Mouse (Mus musculus) gastrocnemius, postnatal 36 days (tissue): Measurements from ENCODE around the gene Scyl1. TPM values are rescaled to one million over a fixed set of nuclear protein-coding genes. Genes with fewer than 3 reads are reported as not detected.

ENCODE experiments used
- DNase-seq, 2 experiments: peaks; one replicate each; pipeline ENCODE4 v3.0.0; 2022
- intact Hi-C: fragments of 180-260 bp; cut with DNase I; formaldehyde crosslinking; loops from one replicate; pipeline ENCODE4 v1.15.1; 2025
- total RNA-seq, 2 experiments: library from RNA; stranded (reverse); gene quantifications; 2 replicates each; pipeline ENCODE4 v1.2.3; 2021

Scyl1 gene
- total RNA-seq, 2 experiments from 2014 or later = 70.8 to 71.1 TPM

DNA sequence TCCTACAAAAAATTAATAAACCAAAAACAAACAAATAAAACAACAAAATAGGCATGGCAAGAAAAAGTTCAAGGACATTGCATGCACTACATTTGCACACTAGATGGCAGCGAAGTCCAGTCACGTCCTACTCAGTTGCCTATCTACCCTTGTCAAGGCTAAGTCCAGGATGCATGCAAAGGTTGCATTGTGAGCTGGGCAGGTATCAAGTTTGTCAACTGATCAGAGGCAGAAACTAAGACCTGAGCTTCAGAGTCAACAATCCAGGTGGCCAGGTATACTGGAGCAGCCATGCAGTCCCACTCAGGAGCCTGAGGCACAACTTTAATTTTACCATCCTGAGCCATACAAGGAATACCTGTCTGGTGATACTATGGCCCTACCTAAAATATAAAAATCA is 21.9 kb upstream of the Scyl1 start:
- intact Hi-C loops = loop anchor here (2.0 kb wide), 1 partner anchor 58 kb away; no protein-coding TSS in a partner anchor
- DNase-seq = no peak

DNA sequence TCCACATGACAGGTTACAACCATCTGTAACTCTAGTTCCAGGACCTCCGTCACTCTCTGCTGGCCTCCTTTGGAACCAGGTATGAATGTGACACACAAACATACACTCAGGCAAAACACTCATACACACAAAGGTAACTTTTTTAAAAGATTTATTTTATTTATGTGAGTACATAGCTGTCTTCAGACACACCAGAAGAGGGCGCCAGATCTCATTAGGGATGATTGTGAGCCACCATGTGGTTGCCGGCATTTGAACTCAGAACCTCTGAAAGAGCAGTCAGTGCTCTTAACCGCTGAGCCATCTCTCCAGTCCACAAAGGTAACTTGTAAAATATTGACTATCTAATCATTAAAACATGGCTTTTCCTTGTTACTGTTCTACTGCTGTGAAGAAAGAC is 20.1 kb upstream of the Scyl1 start:
- DNase-seq = no peak
- intact Hi-C loops = no loop called here

DNA sequence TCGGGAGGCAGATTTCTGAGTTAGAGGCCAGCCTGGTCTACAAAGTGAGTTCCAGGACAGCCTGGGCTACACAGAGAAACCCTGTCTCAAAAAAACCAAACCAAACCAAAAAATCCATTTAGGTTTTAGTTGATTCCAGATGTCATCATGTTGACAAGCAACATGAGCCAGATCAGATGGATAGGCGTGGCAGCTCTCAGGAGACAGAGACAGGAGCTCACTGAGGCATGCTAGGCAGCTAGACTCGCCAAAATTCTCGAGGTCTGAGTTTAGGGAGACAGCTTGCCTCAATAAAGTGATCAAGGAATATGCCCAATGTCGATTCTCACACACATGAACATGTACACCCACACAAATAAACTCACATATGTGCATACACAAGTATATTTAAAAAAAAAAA is 17.8 kb upstream of the Scyl1 start:
- intact Hi-C loops = loop anchor here (2.0 kb wide), 1 partner anchor 90 kb away; no protein-coding TSS in a partner anchor

DNA sequence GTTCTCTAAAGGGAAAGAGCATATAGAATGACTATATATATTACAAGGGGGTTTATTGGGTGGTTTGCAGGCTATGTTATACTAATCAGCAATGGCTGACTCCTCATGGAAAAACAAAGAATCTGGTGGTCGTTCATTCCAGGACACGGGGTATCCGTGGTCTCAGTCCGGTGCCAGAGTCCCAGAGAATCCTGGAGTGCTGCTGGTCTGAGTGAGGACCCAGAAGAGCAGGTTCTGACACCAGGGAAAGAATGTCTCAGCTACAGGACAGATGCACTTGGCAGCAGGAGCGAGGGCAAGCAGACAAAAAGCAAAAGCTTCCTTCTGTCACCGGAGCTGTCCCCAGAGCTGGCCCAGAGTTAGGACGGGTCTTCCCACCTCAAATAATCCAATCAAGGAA is 17.4 kb upstream of the Scyl1 start:
- intact Hi-C loops = loop anchor here (2.0 kb wide), 1 partner anchor 90 kb away; no protein-coding TSS in a partner anchor
- no peak for DNase-seq

More for the DNA sequence above, 17.8 kb upstream of the Scyl1 start:
- no peak for DNase-seq

DNA sequence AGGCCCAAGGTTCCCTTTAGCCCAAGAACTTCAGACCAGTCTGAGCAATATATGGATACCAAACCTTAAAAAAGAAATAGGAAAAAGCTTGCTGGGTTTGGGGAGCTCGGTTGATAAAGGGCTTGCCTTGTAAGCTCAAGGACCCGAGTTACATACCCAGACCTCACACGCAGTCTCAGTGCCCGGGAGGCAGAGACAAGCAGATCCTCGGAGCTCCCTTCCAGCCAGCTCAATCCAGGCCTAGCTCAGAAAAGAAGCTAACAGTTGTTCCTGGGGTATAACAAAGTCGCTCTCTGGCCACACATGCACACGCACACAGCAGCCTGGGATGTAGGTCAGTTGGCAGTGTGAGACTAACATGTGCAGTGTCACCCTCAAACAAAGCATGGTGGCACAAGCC is 16.7 kb upstream of the Scyl1 start:
- DNase-seq = no peak
- intact Hi-C loops = loop anchor here (2.0 kb wide), 1 partner anchor 91 kb away; no protein-coding TSS in a partner anchor

DNA sequence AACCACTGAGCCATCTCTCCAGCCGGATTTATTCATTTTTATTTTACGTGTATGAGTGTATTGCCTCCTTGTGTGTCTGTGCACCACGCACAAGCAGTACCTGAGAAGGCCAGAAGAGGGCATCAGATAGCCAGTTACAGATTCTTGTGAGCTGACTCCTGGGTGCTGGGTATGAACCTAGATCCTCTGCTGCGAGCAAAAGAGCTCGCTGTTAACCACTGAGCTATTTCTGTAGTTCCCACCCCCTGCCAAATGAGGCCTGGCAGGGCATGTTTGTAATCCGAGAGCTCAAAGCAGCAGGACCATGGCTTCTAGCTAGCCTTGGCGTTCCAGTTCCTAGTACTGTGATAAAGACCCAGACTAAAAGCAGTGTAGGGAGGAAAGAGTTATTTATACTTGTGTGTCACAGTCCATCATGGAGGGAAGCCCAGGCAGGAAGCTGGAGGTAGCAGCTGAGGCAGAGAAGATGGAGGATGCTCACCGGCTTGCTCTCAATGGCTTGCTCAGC is 16.0 kb upstream of the Scyl1 start:
- intact Hi-C loops = no loop called here
- DNase-seq = peak; percentile 83 to 84

DNA sequence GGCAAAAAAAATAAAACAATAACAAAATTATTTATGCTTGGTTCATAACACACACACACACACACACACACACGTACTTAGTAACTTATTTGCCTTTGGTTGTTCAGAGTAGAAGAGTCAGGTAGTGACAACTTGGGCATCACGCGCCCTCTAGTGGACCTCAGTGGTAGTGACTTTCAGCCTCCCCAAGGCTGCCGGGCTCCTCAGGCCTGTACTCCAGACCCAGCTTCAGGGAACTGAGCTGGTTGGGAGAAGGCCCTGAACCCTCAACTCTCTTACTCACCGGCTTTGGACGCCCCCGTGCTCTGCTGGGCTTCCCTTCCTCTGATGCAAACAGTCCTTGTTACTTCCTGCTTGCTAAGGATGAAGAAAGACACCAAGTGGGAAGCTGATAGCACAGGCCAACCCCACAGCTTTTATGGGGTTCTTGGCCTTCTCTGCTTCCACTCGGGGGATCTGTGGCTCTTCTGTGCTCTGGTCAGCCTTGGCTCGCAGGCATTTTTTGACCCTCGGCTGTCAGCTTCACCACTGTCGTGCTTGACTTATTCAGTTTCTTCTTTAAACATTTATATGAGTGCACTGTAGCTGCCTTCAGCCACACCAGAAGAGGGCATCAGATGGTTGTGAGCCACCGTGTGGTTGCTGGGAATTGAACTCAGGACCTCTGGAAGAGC is 15.4 kb upstream of the Scyl1 start:
- peak; percentile 86 to 87 for DNase-seq
- intact Hi-C loops = no loop called here

DNA sequence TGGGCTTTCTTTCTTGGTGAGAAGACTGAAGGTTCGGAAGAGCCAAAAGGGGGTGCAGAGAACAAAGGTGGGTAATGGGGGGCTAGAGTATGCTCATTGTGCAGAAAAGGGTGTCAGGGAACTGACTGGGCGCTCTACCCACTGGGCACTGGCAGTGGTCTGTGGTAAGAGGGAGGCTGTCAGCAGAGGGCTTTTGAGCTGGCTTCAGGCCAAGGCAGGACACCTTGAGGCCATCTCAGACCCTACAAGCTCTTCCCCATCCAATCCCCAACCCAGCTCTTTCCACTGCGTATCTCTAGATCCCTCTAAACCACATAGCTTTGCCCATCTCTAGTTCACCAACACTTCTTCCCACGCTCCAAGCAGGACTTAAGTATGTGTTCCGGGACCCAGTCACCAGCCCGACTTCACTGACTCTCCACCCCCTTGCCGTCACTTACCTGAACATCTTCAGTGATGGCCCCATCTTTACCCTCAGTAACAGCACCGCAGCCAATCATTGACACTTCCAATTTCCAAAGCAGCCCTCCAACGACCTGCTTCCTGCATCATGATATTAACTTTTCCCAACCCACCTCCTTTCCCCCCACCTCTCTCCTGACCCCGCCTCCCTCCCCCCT is 13.8 kb upstream of the Scyl1 start:
- DNase-seq = no peak
- intact Hi-C loops = no loop called here

DNA sequence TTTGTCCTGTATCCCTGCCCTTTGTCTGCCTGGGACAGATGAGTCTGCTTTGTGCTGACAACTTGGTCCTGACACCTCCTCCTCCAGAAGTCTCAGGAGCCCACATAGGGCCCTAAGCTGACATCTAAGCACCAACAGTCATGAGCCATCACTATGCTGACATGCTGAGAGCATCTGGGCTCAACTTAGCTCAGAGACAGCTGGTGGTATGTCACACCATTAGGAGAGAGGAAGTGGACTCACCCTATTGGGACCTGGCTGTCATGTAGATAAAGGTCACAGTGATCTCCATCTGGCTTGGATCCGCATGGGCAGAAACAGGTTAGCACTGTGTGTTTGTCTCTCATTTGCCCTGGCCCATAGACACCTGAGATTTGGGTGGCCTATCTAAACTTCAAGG is 10.9 kb upstream of the Scyl1 start:
- intact Hi-C loops = no loop called here
- DNase-seq = no peak

DNA sequence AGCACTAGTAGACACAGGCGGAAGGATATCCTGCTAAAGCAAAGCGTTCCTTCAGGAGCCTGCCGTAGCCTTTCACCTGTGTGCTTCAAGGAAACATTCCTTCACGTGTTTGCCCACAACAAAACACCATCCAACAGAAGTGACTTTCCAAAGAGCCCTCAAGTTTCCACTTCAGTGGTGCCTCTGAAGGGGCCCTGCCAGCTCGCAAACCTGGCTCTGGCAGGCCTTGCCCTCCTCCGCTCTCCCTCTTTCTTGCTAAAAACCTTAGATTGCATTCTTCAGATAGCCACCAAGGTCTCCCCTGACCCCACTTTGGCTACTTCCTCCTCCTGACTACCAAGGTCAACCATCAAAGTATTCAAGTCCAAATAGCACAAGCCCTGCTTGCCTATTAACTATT is 10.3 kb upstream of the Scyl1 start:
- DNase-seq = no peak
- intact Hi-C loops = loop anchor here (2.0 kb wide), 1 partner anchor 71 kb away; no protein-coding TSS in a partner anchor

DNA sequence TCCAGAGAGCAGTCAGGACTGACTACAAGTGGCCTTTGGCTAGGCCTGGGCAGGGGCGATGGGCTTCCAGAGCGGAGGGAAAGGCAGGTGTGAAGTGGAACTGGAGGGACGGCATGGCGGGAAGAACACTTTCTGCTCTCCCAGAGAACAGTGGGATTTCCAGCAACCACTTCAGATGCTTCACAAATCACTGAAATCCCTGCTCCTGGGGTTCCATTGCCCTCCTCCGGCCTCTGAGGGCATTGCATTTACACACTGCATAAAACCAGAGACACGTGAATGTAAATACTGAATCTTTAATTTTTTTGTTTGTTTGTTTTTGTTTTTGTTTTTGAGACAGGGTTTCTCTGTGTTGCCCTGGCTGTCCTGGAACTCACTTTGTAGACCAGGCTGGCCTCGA is 9.0 kb upstream of the Scyl1 start:
- intact Hi-C loops = loop anchor here (2.0 kb wide), 1 partner anchor 69 kb away; no protein-coding TSS in a partner anchor
- no peak for DNase-seq

DNA sequence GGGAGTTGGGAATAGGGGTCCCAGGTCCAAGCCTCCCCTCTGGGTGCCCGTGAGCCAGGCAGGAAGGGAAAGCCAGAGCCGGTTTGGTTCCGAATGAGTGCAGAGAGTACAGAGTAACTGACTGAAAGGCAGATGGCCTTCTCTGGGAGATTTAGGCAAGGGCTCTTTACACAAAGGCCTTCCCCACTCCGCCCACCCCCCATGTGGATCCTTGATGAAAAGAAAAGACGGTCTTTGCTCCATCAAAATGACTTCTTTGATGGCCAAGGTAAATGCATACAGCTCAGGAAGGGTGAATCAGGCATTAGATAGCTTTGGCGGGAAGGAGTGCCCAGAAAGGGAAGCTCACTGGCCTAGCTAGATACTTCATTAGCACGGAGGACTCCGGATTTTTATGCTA is 7.1 kb upstream of the Scyl1 start:
- DNase-seq = no peak
- intact Hi-C loops = loop anchor here (5.0 kb wide), 1 partner anchor 41 kb away; no protein-coding TSS in a partner anchor

DNA sequence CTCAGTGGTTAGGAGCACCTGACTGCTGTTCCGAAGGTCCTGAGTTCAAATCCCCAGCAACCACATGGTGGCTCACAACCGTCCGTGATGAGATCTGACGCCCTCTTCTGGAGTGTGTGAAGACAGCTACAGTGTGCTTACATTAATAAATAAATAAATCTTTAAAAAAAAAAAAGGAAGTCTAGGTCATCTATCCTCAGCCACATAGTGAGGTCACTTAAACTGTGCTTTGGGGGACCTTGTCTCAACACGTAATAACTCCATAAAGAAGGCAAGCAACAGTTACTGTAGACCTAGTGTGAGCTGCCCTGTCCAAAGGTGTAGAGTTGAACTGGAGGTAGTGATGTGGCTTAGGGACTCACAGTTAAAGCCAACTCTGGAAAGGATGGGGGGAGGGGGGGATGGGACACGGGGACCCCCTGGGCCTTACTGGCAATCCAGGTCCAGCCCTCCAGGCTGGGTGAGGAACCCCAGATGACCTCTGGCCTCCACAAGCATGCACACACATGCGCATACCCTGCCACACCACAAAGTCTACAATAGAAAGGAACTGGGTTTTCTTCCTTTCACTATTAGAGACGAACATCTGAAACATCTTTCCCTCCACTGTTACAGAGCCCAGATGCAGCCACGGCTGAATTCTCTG is 6.3 kb upstream of the Scyl1 start:
- intact Hi-C loops = loop anchor here (5.0 kb wide), 1 partner anchor 40 kb away; no protein-coding TSS in a partner anchor
- no peak for DNase-seq

DNA sequence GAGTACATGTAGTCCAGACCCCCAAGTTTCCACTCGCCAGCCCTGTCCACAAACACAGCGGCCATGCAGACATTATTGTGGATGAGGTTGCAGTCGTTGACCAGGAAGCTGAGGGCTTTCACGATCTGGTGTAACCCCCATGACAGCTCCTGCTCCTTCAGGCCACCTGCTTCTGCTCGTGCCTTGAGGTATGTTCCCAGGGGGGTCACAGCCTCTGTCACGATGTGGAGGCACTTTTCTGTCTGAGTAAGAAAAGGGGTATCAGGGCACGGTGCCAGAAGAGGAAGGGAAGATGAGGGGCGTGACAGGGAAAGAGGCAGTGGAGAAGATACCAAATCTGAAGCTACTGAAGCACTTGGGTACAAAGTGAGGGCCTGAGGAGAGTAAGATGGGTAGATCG is 908 bp downstream of the Scyl1 start:
- no peak for DNase-seq
- intact Hi-C loops = loop anchor here (5.0 kb wide), 1 partner anchor 43 kb away; the partner anchor contains the start of genes Ehbp1l1 and Fam89b

DNA sequence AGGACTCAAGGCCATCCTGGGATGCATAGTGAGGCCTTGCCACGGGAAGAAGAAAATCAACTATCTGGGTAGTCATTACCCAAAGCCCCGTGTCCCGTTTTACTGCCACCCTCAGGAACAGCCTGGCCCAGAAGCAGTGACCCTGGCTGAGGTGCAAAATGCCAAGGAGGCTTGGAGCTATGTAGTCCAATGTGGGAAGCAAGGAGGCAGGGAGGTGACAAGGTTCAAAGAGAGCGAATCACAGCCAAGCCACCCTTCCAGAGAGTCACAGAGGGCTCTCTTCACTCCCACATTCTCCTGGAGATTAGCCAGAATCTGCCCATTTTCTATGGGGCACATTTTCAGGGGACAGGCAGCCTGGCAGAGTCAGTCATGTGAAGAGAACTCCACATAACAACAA is 3.9 kb downstream of the Scyl1 start:
- DNase-seq = no peak
- intact Hi-C loops = no loop called here

DNA sequence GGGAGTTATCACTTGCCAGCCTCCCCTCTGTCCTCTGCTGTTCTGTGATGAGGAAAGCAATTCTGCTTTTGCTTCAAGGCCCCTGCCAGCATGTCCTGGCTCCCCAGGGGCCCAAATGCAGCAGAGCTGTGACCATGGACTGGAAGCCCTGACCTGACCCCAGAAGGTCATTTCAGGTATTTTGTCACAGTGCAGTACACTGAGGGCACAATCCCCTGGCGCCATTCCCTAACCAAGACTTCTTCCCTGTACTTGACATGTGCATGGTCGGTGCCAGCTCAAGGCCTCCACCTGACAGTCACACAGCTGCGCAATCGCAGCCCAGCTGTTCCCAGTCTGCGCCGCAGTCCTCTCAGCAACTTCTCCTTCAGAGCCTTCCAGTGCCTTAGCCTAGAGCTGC is 8.1 kb downstream of the Scyl1 start:
- intact Hi-C loops = no loop called here
- no peak for DNase-seq

DNA sequence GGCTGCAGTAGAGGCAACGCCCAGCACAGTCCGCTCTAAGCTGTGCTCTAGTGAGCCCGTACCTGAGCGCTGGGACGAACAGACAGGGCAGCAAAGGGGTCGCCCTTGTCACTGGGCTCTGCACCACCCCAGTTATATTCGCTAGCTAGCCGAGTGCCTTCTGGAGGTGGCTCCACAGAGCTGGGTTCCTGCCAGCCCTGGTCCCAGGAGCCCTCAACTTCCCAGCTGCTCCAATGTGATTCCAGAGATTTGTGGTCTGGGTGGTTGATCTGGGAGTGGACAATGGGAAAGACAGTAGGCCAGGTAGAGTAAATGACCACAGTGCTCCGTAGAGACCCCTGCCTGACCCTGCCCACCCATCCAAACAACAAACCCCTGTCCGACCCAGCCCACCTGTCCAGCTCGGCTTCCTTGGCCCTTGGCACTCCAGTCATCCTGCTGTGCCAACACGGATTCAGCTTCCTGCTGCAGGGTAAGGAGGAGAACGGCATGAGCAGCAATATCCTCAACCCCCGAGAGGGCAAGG is 12.3 kb downstream of the Scyl1 start:
- DNase-seq = no peak
- intact Hi-C loops = no loop called here

DNA sequence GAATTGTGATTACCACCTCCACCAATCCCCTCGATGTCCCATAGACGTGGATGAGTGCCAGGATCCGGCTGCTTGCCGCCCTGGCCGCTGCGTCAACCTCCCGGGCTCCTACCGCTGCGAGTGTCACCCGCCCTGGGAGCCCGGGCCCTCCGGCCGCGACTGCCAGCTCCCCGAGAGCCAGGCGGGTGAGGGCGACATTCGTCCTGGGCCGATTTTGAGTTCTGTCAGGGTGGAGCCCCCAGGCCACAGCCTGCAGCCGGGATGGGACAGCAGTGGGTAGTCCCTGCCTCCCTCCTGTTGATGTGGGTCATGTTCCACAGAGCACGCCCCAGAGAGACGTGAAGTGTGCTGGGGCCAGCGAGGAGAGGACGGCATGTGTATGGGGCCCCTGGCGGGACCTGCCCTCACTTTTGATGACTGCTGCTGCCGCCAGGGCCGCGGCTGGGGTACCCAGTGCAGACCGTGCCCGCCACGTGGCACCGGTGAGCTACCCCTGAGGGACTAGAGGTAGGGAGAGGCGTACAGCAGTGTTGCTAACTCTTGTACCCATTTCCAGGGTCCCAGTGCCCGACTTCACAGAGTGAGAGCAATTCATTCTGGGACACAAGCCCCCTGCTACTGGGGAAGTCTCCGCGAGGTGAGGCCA is 14.1 kb downstream of the Scyl1 start:
- no peak for DNase-seq

DNA sequence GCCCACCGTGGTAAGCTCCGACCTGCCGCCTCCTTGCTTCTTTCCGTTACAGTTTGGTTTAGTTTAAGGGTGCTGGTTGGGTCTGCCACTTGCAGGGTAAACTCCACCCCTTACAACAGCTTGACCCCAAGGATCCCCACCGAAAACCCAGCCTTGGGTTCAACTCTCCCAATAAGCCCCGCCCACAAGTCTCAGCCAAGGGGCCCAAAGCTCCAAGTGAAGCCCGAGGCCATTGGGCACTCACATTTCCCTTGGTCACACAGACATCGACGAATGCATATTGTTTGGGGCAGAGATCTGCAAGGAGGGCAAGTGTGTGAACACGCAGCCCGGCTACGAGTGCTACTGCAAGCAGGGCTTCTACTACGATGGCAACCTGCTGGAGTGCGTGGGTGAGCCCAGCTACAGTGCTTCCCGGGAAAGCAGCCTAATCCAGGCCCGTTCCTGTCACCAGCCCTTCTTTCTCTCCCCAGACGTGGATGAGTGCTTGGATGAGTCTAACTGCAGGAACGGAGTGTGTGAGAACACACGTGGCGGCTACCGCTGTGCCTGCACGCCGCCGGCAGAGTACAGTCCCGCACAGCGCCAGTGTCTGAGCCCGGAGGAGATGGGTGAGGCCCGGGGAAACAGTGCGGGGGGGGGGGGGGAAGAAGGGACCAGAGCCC is 14.8 kb downstream of the Scyl1 start:
- intact Hi-C loops = no loop called here
- no peak for DNase-seq

More for the DNA sequence above, 14.1 kb downstream of the Scyl1 start:
- intact Hi-C loops = no loop called here

DNA sequence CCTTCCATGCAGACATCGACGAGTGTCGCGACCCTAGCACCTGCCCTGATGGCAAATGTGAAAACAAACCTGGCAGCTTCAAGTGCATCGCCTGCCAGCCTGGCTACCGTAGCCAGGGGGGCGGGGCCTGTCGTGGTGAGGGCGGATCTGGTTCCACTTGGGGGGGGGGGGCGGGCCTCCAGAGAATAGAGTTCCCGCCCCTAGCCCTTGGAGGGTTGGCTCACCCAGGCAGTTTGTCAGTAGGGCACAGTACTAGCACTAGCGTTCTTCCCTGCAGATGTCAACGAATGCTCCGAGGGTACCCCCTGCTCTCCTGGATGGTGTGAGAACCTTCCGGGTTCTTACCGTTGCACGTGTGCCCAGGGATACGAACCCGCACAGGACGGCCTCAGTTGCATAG is 19.5 kb downstream of the Scyl1 start:
- DNase-seq = no peak
- intact Hi-C loops = no loop called here
